Mouse (Mus musculus) thymus, adult 2 months (tissue): ENCODE data around the gene Rbms3.

Experiments used
- CTCF ChIP-seq: fragments of 200-500 bp; IDR thresholded peaks from 2 replicates; pipeline ENCODE4 v1.5.1; 2012; ENCODE audit warnings: mild to moderate bottlenecking, control low read depth, low read length, moderate library complexity, borderline replicate concordance; ENCODE audit not compliant: control insufficient read depth, poor library complexity, insufficient read depth; ENCODE audit errors: extremely low read depth
- POLR2A ChIP-seq: fragments of 200-500 bp; IDR thresholded peaks from 2 replicates; pipeline ENCODE4 v1.6.1; 2012; ENCODE audit warnings: mild to moderate bottlenecking, low read length, control low read depth, moderate library complexity; ENCODE audit not compliant: control insufficient read depth, poor library complexity, insufficient read depth; ENCODE audit errors: extremely low read depth

- TF ChIP-seq CTCF (no peak), POLR2A (no peak)
These were observed 1060.0 kb downstream of the Rbms3 start for GRCm38 (mm10) chr9:116569680-116570079.
